Mouse (Mus musculus) G1E (cell line): ENCODE results near the gene Gm49388.

ENCODE experiments used
- CTCF ChIP-seq: IDR thresholded peaks from 2 replicates; pipeline ENCODE4 v1.5.1; 2012; ENCODE audit warnings: low read depth, low read length, inconsistent platforms, mixed read lengths
- GATA1 ChIP-seq: IDR thresholded peaks from 2 replicates; pipeline ENCODE4 v1.6.1; 2012; ENCODE audit warnings: borderline replicate concordance, low read length, inconsistent platforms, mixed read lengths
- GATA2 ChIP-seq: IDR thresholded peaks from 2 replicates; pipeline ENCODE4 v1.6.1; 2012; ENCODE audit warnings: low read depth, low read length, inconsistent platforms, borderline replicate concordance
- POLR2AphosphoS5 ChIP-seq: IDR thresholded peaks from 2 replicates; pipeline ENCODE4 v1.6.1; 2012; ENCODE audit warnings: low read depth, low read length, inconsistent platforms; ENCODE audit not compliant: insufficient replicate concordance

- peak; percentile 83 for TF ChIP-seq CTCF
- no peak for TF ChIP-seq GATA1
- no peak for TF ChIP-seq POLR2AphosphoS5
- no peak for TF ChIP-seq GATA2
Observed at GRCm38 (mm10) chr7:127773664-127774384, 11.6 kb upstream of the Gm49388 start.
